In genomic region chr13:101408885-101409284, GRCm38 (mm10) we compare ENCODE assay signal across 17 mouse cellular contexts.
DNase-seq lines count a peak whose midpoint lies in the region; ATAC-seq lines count a peak whose summit lies in the region.
"Had no signal": no experiment of that assay in that cellular context is flagged by ENCODE, and none has a peak within 500 bp of the region (broad histone marks: within the 10 kb centered on the region; RNA-seq: fewer than 3 reads in every experiment).

No protein-coding gene starts in this region.

- no peak overlapping the region for H3K4me3 ChIP-seq in forebrain, embryonic 11.5 days (ENCODE audit: low read depth, low read length)
- H3K4me3 ChIP-seq: embryonic facial prominence, embryonic 12.5 days; forebrain, embryonic 13.5 days; heart, embryonic 13.5 days; hindbrain, embryonic 15.5 days had no signal

- WGBS in forebrain, embryonic 11.5 days = 83% methylated on average over 4 of the region's 4 CpGs

- H3K27ac ChIP-seq in forebrain, embryonic 11.5 days (ENCODE audit: low read depth, low read length) = no peak overlapping the region
- H3K27ac ChIP-seq: embryonic facial prominence, embryonic 12.5 days; forebrain, embryonic 13.5 days; heart, embryonic 13.5 days; hindbrain, embryonic 15.5 days had no signal

- ATAC-seq in forebrain, embryonic 11.5 days (replicated peaks; ENCODE audit: low FRiP score) = no peak
- ATAC-seq: forebrain, embryonic 13.5 days; forebrain, postnatal 0 days; intestine, embryonic 16.5 days had no signal

- no peak overlapping the region for H3K4me2 ChIP-seq in forebrain, embryonic 11.5 days (ENCODE audit: low read depth, low read length, severe bottlenecking)
- H3K4me2 ChIP-seq: embryonic facial prominence, embryonic 12.5 days; forebrain, embryonic 13.5 days; heart, embryonic 13.5 days; hindbrain, embryonic 15.5 days had no signal

- H3K9me3 ChIP-seq in forebrain, embryonic 11.5 days (ENCODE audit: control insufficient read depth, low read length) = no peaks in the 10 kb centered on the region
- H3K9me3 ChIP-seq: embryonic facial prominence, embryonic 12.5 days; forebrain, embryonic 13.5 days; G1E; heart, embryonic 13.5 days; hindbrain, embryonic 15.5 days had no signal

- H3K9ac ChIP-seq in forebrain, embryonic 11.5 days (ENCODE audit: low read length) = no peak overlapping the region
- H3K9ac ChIP-seq: embryonic facial prominence, embryonic 12.5 days; forebrain, embryonic 13.5 days; forebrain, postnatal 0 days; heart, embryonic 13.5 days; hindbrain, embryonic 15.5 days had no signal

- H3K36me3 ChIP-seq in forebrain, embryonic 11.5 days (ENCODE audit: control insufficient read depth, insufficient read depth, low read length) = no peaks in the 10 kb centered on the region
- H3K36me3 ChIP-seq: embryonic facial prominence, embryonic 12.5 days; G1E; heart, embryonic 13.5 days; hindbrain, embryonic 15.5 days had no signal

- no peaks in the 10 kb centered on the region for H3K4me1 ChIP-seq in forebrain, embryonic 11.5 days (replicated peaks; ENCODE audit: control insufficient read depth, insufficient read depth, low read length)
- H3K4me1 ChIP-seq: embryonic facial prominence, embryonic 12.5 days; forebrain, embryonic 13.5 days; heart, embryonic 13.5 days; hindbrain, embryonic 15.5 days had no signal

- DNase-seq in cerebellum, adult 8-10 months = peak; percentile 22
- no peak for DNase-seq in cerebellum, postnatal 4 days (ENCODE audit: low spot score in 2 of 2)
- DNase-seq in kidney, adult 9 months = peak; percentile 28
- no peak for DNase-seq in kidney, adult 18-20 months
- DNase-seq in ZHBTc4 (ENCODE audit: low read depth, low spot score) = peak; percentile 6
- DNase-seq in cerebellum, postnatal 25 days = peak; percentile 20 to 36
- no peak for DNase-seq in forebrain, embryonic 11.5 days (ENCODE audit: low spot score)
- DNase-seq: adrenal gland, postnatal 10 days; forebrain, postnatal 0 days; gastrocnemius, postnatal 14 days; heart, postnatal 36 days had no signal

- no peaks in the 10 kb centered on the region for H3K27me3 ChIP-seq in forebrain, embryonic 11.5 days (ENCODE audit: control insufficient read depth, insufficient read depth, low read length)
- H3K27me3 ChIP-seq: embryonic facial prominence, embryonic 12.5 days; forebrain, embryonic 13.5 days; heart, embryonic 13.5 days; hindbrain, embryonic 15.5 days had no signal

Comparison
In these comparisons a context has a peak if more than half of its experiments do, and no peak if none do; other contexts are left out.
1. DNase-seq: peak in cerebellum, adult 8-10 months (single experiment), kidney, adult 9 months (single experiment), ZHBTc4 (single experiment) and cerebellum, postnatal 25 days (2 of 2); none in cerebellum, postnatal 4 days (0 of 2), kidney, adult 18-20 months (single experiment) and forebrain, embryonic 11.5 days (single experiment).